Mouse (Mus musculus) heart, embryonic 16.5 days (tissue): ENCODE results near the gene Slc22a12. TPM values are rescaled to one million over a fixed set of nuclear protein-coding genes. Genes with fewer than 3 reads are reported as not detected.

Source experiments
- ATAC-seq: fragments of 200-750 bp; cut with Nextera tagmentation; replicated peaks from 2 replicates; pipeline ENCODE4 v1.8.0; 2017; ENCODE audit warnings: moderate number of reproducible peaks; ENCODE audit not compliant: insufficient read depth, low FRiP score; ENCODE audit errors: extremely low read depth
- H3K27ac ChIP-seq: fragments of 300-500 bp; sonication (generic); 2 replicates; pipeline ENCODE4 v1.5.1; 2014; ENCODE audit warnings: mild to moderate bottlenecking, low read length, control low read depth, moderate library complexity
- H3K27me3 ChIP-seq: fragments of 300-500 bp; sonication (generic); 2 replicates; pipeline ENCODE4 v1.6.1; 2014; ENCODE audit warnings: low read length, mixed read lengths; ENCODE audit not compliant: control insufficient read depth, insufficient read depth
- H3K36me3 ChIP-seq: fragments of 300-500 bp; sonication (generic); 2 replicates; pipeline ENCODE4 v1.6.1; 2014; ENCODE audit not compliant: control insufficient read depth, insufficient read depth
- H3K4me1 ChIP-seq: fragments of 300-500 bp; sonication (generic); 2 replicates; pipeline ENCODE4 v1.6.1; 2014; ENCODE audit warnings: low read length, mixed read lengths; ENCODE audit not compliant: control insufficient read depth, insufficient read depth
- H3K4me2 ChIP-seq: fragments of 300-500 bp; sonication (generic); 2 replicates; pipeline ENCODE4 v1.6.1; 2014; ENCODE audit warnings: low read depth, mild to moderate bottlenecking, control low read depth, low read length
- H3K4me3 ChIP-seq: fragments of 300-500 bp; sonication (generic); 2 replicates; pipeline ENCODE4 v1.5.1; 2014; ENCODE audit warnings: mild to moderate bottlenecking, control low read depth, low read length
- H3K9ac ChIP-seq: fragments of 300-500 bp; sonication (generic); 2 replicates; pipeline ENCODE4 v1.6.1; 2014; ENCODE audit warnings: low read length, control low read depth
- H3K9me3 ChIP-seq: fragments of 300-500 bp; sonication (generic); replicated peaks from 2 replicates; pipeline ENCODE4 v1.6.1; 2016; ENCODE audit warnings: low read length; ENCODE audit not compliant: control insufficient read depth
- WGBS: fragments of 180-500 bp; shearing (Covaris S2); extraction: QIAGEN DNeasy Blood & Tissue Kit; methylation state at CpG from one replicate; pipeline ENCODE4 v1.1.7; 2014; 5-methylcytosine and 5-hydroxymethylcytosine counted together
- polyA plus RNA-seq: library from polyadenylated mRNA; unstranded; fragments of >200 nt; fragmentation: Nextera tagmentation; extraction: Ambion mirVana; gene quantifications from 2 replicates; pipeline ENCODE4 v1.2.1, GENCODE M21; 2015

The Slc22a12 gene
- polyA plus RNA-seq, 1 experiment from 2014 or later: not detected

GRCm38 (mm10) chr19:6515448-6515847 lies 27.4 kb downstream of the Slc22a12 start:
- H3K4me1 ChIP-seq: no peaks in the 10 kb centered on the region
- no peaks in the 10 kb centered on the region for H3K36me3 ChIP-seq
- H3K4me3 ChIP-seq: no peak overlapping the region
- H3K27ac ChIP-seq: no peak overlapping the region
- 59% methylated on average over 5 of the region's 5 CpGs for WGBS
- ATAC-seq: no peak
- no peak overlapping the region for H3K9ac ChIP-seq
- H3K27me3 ChIP-seq: peaks cover 36% of the 10 kb centered on the region
- H3K4me2 ChIP-seq: no peak overlapping the region
- H3K9me3 ChIP-seq: no peaks in the 10 kb centered on the region

GRCm38 (mm10) chr19:6514940-6515339 lies 27.9 kb downstream of the Slc22a12 start:
- Histone ChIP-seq H3K4me3 (no peak overlapping the region), H3K27ac (no peak overlapping the region), H3K4me1 (no peaks in the 10 kb centered on the region), H3K9me3 (no peaks in the 10 kb centered on the region), H3K9ac (no peak overlapping the region), H3K36me3 (no peaks in the 10 kb centered on the region), H3K4me2 (no peak overlapping the region), H3K27me3 (peaks cover 39% of the 10 kb centered on the region)
- ATAC-seq: no peak
- WGBS: 60% methylated on average over 6 of the region's 6 CpGs

- no peaks in the 10 kb centered on the region for H3K36me3 ChIP-seq
- H3K4me3 ChIP-seq: no peak overlapping the region
- H3K9ac ChIP-seq: no peak overlapping the region
- peaks cover 47% of the 10 kb centered on the region for H3K27me3 ChIP-seq
- no peak overlapping the region for H3K4me2 ChIP-seq
- no peaks in the 10 kb centered on the region for H3K4me1 ChIP-seq
- no peak for ATAC-seq
- no peak overlapping the region for H3K27ac ChIP-seq
- H3K9me3 ChIP-seq: no peaks in the 10 kb centered on the region
- WGBS: 7% methylated on average over 15 of the region's 15 CpGs
These were observed 29.3 kb downstream of the Slc22a12 start for GRCm38 (mm10) chr19:6513389-6514139.

- Histone ChIP-seq H3K27ac (no peak overlapping the region), H3K9ac (no peak overlapping the region), H3K4me1 (no peaks in the 10 kb centered on the region), H3K27me3 (peaks cover 73% of the 10 kb centered on the region), H3K36me3 (no peaks in the 10 kb centered on the region), H3K4me3 (no peak overlapping the region), H3K4me2 (no peak overlapping the region), H3K9me3 (no peaks in the 10 kb centered on the region)
- no peak for ATAC-seq
- 67% methylated on average over 2 of the region's 2 CpGs for WGBS
These were observed 32.3 kb downstream of the Slc22a12 start for GRCm38 (mm10) chr19:6510546-6510945.

- no peak for ATAC-seq
- Histone ChIP-seq H3K27ac (no peak overlapping the region), H3K4me1 (no peaks in the 10 kb centered on the region), H3K36me3 (no peaks in the 10 kb centered on the region), H3K4me2 (no peak overlapping the region), H3K9me3 (no peaks in the 10 kb centered on the region), H3K4me3 (no peak overlapping the region), H3K27me3 (peaks cover 79% of the 10 kb centered on the region), H3K9ac (no peak overlapping the region)
- WGBS: 60% methylated on average over 10 of the region's 10 CpGs
These were observed 33.0 kb downstream of the Slc22a12 start for GRCm38 (mm10) chr19:6509881-6510280.

GRCm38 (mm10) chr19:6507393-6507792 lies 35.4 kb downstream of the Slc22a12 start:
- Histone ChIP-seq H3K4me1 (peaks cover 2% of the 10 kb centered on the region; the same call in 1 of the 2 replicates), H3K36me3 (no peaks in the 10 kb centered on the region), H3K9me3 (no peaks in the 10 kb centered on the region), H3K4me2 (no peak overlapping the region), H3K4me3 (no peak overlapping the region), H3K27me3 (peaks cover 82% of the 10 kb centered on the region), H3K9ac (no peak overlapping the region), H3K27ac (no peak overlapping the region)
- 26% methylated on average over 10 of the region's 10 CpGs for WGBS
- ATAC-seq: no peak

GRCm38 (mm10) chr19:6504656-6505045 lies 38.2 kb downstream of the Slc22a12 start:
- peaks cover 85% of the 10 kb centered on the region for H3K27me3 ChIP-seq
- WGBS: 76% methylated on average over 12 of the region's 12 CpGs
- no peaks in the 10 kb centered on the region for H3K36me3 ChIP-seq
- no peaks in the 10 kb centered on the region for H3K9me3 ChIP-seq
- H3K4me3 ChIP-seq: no peak overlapping the region
- H3K4me2 ChIP-seq: no peak overlapping the region
- no peak for ATAC-seq
- H3K9ac ChIP-seq: no peak overlapping the region
- H3K27ac ChIP-seq: no peak overlapping the region
- peaks cover 5% of the 10 kb centered on the region; the same call in 1 of the 2 replicates for H3K4me1 ChIP-seq

- H3K4me2 ChIP-seq: no peak overlapping the region
- no peaks in the 10 kb centered on the region for H3K9me3 ChIP-seq
- H3K27ac ChIP-seq: no peak overlapping the region
- H3K9ac ChIP-seq: no peak overlapping the region
- H3K27me3 ChIP-seq: peaks cover 86% of the 10 kb centered on the region
- WGBS: 20% methylated on average over 14 of the region's 16 CpGs
- H3K36me3 ChIP-seq: no peaks in the 10 kb centered on the region
- H3K4me1 ChIP-seq: peaks cover 5% of the 10 kb centered on the region; the same call in 1 of the 2 replicates
- H3K4me3 ChIP-seq: no peak overlapping the region
- no peak for ATAC-seq
These were observed 38.7 kb downstream of the Slc22a12 start for GRCm38 (mm10) chr19:6503926-6504655.
